Mouse (Mus musculus): ENCODE measurements around the gene Prkca.

DNA sequence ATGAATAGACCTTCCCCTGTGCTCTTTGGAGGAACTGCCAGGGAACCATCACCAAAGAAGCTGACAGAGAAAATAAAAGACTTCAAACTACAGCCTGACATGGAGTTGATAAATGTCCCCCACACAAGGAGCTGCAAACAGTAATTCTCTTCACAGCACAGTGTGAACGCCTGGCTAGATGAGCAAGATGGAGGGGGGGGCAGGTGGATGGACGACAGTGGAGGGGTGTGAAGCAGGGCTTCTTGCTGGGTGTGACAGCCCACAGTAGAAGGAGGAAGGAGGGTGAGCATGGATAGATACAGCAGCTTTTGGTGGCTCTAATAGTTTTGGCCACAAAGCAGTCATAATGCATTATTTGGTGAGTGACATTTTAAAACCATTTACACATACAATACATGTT is 100.1 kb downstream of the Prkca start:
- TF ChIP-seq KAT2A (conservative IDR thresholded peaks at IDR 0.05; ENCODE audit: low read depth, low read length) (no peak), TAL1 (IDR thresholded peaks at IDR 0.05; ENCODE audit: low read length) (no peak), TCF12 (IDR thresholded peaks at IDR 0.05; ENCODE audit: low read depth, low read length) (no peak), CTCF (IDR thresholded peaks at IDR 0.05 in 2 of 3, conservative IDR thresholded peaks at IDR 0.05 in 1 of 3; ENCODE audit: control insufficient read depth in 1 of 3, insufficient read depth in 1 of 3, low read depth in 2 of 3, low read length in 3 of 3, poor library complexity in 1 of 3, severe bottlenecking in 1 of 3) (no peak), NRF1 (IDR thresholded peaks at IDR 0.05; ENCODE audit: insufficient read depth, low read depth, low read length, poor library complexity, severe bottlenecking) (no peak), MAX (IDR thresholded peaks at IDR 0.05; ENCODE audit: low read length) (no peak), USF1 (IDR thresholded peaks at IDR 0.05; ENCODE audit: low read depth, low read length) (no peak)

All from MEL (cell line).